Comparison of ENCODE assay signal across 8 mouse cellular contexts in the genomic region with DNA sequence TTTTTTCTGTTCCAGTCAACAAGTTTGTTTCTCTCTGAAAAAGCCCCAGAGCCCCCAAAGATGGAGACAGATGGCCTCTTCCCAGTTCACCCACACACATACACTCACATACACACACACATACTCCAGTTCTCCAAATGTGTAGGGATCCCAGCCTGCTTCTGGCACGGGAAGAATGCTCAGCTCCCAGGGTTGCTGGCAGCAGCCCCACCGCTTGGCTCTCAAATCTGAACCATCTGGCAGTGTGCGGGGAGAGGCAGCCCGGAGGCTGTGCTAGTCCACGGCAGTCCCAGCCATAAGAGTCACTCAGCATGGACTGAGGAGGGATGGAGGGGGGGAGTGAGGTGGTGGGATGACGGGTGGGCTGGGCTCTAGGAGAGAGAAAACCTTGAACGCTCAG. TPM values are rescaled to one million over a fixed set of nuclear protein-coding genes. Genes with fewer than 3 reads are reported as not detected.
DNase-seq lines count a peak whose midpoint lies in the region; ATAC-seq and TF ChIP-seq lines count a peak whose summit lies in the region.

No protein-coding gene starts in this region.

- 68% methylated on average over 7 of the region's 7 CpGs for WGBS in forebrain, embryonic 10.5 days
- 30% methylated on average over 7 of the region's 7 CpGs for WGBS in heart, embryonic 14.5 days
- WGBS in kidney, embryonic 16.5 days, result 46% methylated on average over 7 of the region's 7 CpGs
- 24% methylated on average over 7 of the region's 7 CpGs for WGBS in limb, embryonic 11.5 days
- WGBS in thymus, adult 2 months, result 92% methylated on average over 7 of the region's 7 CpGs

- H3K9ac ChIP-seq in heart, embryonic 14.5 days (ENCODE audit: low read length), result no peak overlapping the region; the same call in 1 of the 2 replicates
- H3K9ac ChIP-seq in kidney, embryonic 16.5 days (replicated peaks; ENCODE audit: low read length), result no peak overlapping the region
- H3K9ac ChIP-seq in limb, embryonic 11.5 days (ENCODE audit: low read length), result no peak overlapping the region

- H3K4me3 ChIP-seq in forebrain, embryonic 10.5 days, result no peak overlapping the region
- no peak overlapping the region for H3K4me3 ChIP-seq in heart, embryonic 14.5 days (ENCODE audit: control insufficient read depth in 1 of 2, insufficient read depth in 1 of 2, low read depth in 1 of 2, low read length in 2 of 2)
- H3K4me3 ChIP-seq in kidney, embryonic 16.5 days (ENCODE audit: low read length), result no peak overlapping the region
- H3K4me3 ChIP-seq in limb, embryonic 11.5 days (ENCODE audit: low read depth, low read length), result no peak overlapping the region
- H3K4me3 ChIP-seq in thymus, adult 2 months (ENCODE audit: control insufficient read depth, insufficient read depth, low read length), result no peak overlapping the region

- TF ChIP-seq POLR2A in thymus, adult 2 months (IDR thresholded peaks at IDR 0.05; ENCODE audit: control insufficient read depth, extremely low read depth, insufficient read depth, low read length, poor library complexity), result no peak

- peak; percentile 98 for DNase-seq in cerebellum, adult 11-12 months
- DNase-seq in forebrain, embryonic 10.5 days (ENCODE audit: extremely low spot score, low spot score), result peak; percentile 26
- peak; percentile 69 for DNase-seq in limb, embryonic 11.5 days (ENCODE audit: low spot score)
- peak; percentile 61 for DNase-seq in ovary, adult 18-20 months (ENCODE audit: low spot score)
- DNase-seq in urinary bladder, postnatal 4 days (ENCODE audit: low spot score in 2 of 2), result peak; percentile 84 to 85
- no peak for DNase-seq in thymus, adult 2 months

- no peaks in the 10 kb centered on the region for H3K27me3 ChIP-seq in forebrain, embryonic 10.5 days (ENCODE audit: poor library complexity, severe bottlenecking)
- H3K27me3 ChIP-seq in heart, embryonic 14.5 days (ENCODE audit: control insufficient read depth, insufficient read depth, low read length), result no peaks in the 10 kb centered on the region
- no peaks in the 10 kb centered on the region for H3K27me3 ChIP-seq in kidney, embryonic 16.5 days (ENCODE audit: insufficient read depth, low read length)
- no peaks in the 10 kb centered on the region for H3K27me3 ChIP-seq in limb, embryonic 11.5 days (ENCODE audit: control insufficient read depth, insufficient read depth, low read length)
- no peaks in the 10 kb centered on the region for H3K27me3 ChIP-seq in thymus, adult 2 months (ENCODE audit: control insufficient read depth, insufficient read depth, low read length)

- peaks cover 8% of the 10 kb centered on the region; the same call in 1 of the 2 replicates for H3K4me1 ChIP-seq in forebrain, embryonic 10.5 days
- H3K4me1 ChIP-seq in heart, embryonic 14.5 days (ENCODE audit: control insufficient read depth in 2 of 2, insufficient read depth in 2 of 2, low read length in 2 of 2), result peaks cover 18 to 20% of the 10 kb centered on the region in 2 experiments
- H3K4me1 ChIP-seq in kidney, embryonic 16.5 days (ENCODE audit: insufficient read depth, low read length), result peaks cover 9% of the 10 kb centered on the region
- H3K4me1 ChIP-seq in limb, embryonic 11.5 days (ENCODE audit: control insufficient read depth, insufficient read depth, low read length), result 0 out of 2 replicates have a peak, but pooled peaks cover 6% of the 10 kb centered on the region
- H3K4me1 ChIP-seq in thymus, adult 2 months (replicated peaks; ENCODE audit: control insufficient read depth, insufficient read depth, low read length), result 0 out of 2 replicates have a peak, but pooled peaks cover 2% of the 10 kb centered on the region

- no peaks in the 10 kb centered on the region for H3K9me3 ChIP-seq in forebrain, embryonic 10.5 days
- no peaks in the 10 kb centered on the region for H3K9me3 ChIP-seq in heart, embryonic 14.5 days (ENCODE audit: control insufficient read depth, low read length)
- no peaks in the 10 kb centered on the region for H3K9me3 ChIP-seq in kidney, embryonic 16.5 days (ENCODE audit: low read length)
- H3K9me3 ChIP-seq in limb, embryonic 11.5 days (ENCODE audit: control insufficient read depth, low read length), result no peaks in the 10 kb centered on the region

- H3K27ac ChIP-seq in forebrain, embryonic 10.5 days, result no peak overlapping the region; the same call in 1 of the 2 replicates
- H3K27ac ChIP-seq in heart, embryonic 14.5 days (replicated peaks in 1 of 2; ENCODE audit: control insufficient read depth in 1 of 2, insufficient read depth in 1 of 2, low read depth in 2 of 2, low read length in 2 of 2), result peak overlapping the region; percentile 39 to 50; a peak in 2 of 4 replicates
- peak overlapping the region; percentile 39 for H3K27ac ChIP-seq in kidney, embryonic 16.5 days (ENCODE audit: low read length)
- 0 out of 2 replicates have a peak overlapping the region, but pooled peaks have one; percentile 21 for H3K27ac ChIP-seq in limb, embryonic 11.5 days (replicated peaks; ENCODE audit: low read depth, low read length)
- no peak overlapping the region for H3K27ac ChIP-seq in thymus, adult 2 months (ENCODE audit: control insufficient read depth, insufficient read depth, low read length)

- no peak overlapping the region for H3K4me2 ChIP-seq in heart, embryonic 14.5 days (ENCODE audit: low read length)
- no peak overlapping the region for H3K4me2 ChIP-seq in kidney, embryonic 16.5 days (replicated peaks; ENCODE audit: low read depth, low read length)
- no peak overlapping the region for H3K4me2 ChIP-seq in limb, embryonic 11.5 days (ENCODE audit: low read depth, severe bottlenecking)

- peak; percentile 58; the same call in 1 of the 2 replicates for ATAC-seq in heart, embryonic 14.5 days (ENCODE audit: insufficient number of reproducible peaks, insufficient read depth, low FRiP score, low read depth)
- ATAC-seq in kidney, embryonic 16.5 days (ENCODE audit: low FRiP score, low TSS enrichment), result peak; percentile 76
- peak; percentile 81; the same call in 1 of the 2 replicates for ATAC-seq in limb, embryonic 11.5 days (ENCODE audit: insufficient number of reproducible peaks, low FRiP score, low TSS enrichment, low read depth)

- no peak for TF ChIP-seq CTCF in thymus, adult 2 months (IDR thresholded peaks at IDR 0.05; ENCODE audit: borderline replicate concordance, control insufficient read depth, extremely low read depth, insufficient read depth, low read length, poor library complexity)

- H3K36me3 ChIP-seq in forebrain, embryonic 10.5 days (replicated peaks), result peaks cover 20% of the 10 kb centered on the region; the same call in 1 of the 2 replicates
- H3K36me3 ChIP-seq in heart, embryonic 14.5 days (ENCODE audit: control insufficient read depth, insufficient read depth, low read length), result 0 out of 2 replicates have a peak, but pooled peaks cover 8% of the 10 kb centered on the region
- peaks cover 23% of the 10 kb centered on the region for H3K36me3 ChIP-seq in kidney, embryonic 16.5 days (ENCODE audit: insufficient read depth, low read length)
- peaks cover 6% of the 10 kb centered on the region for H3K36me3 ChIP-seq in limb, embryonic 11.5 days (ENCODE audit: control insufficient read depth, insufficient read depth, low read length)
- no peaks in the 10 kb centered on the region for H3K36me3 ChIP-seq in thymus, adult 2 months (ENCODE audit: control insufficient read depth, insufficient read depth, low read length)

RNA-seq across cellular contexts. Expression of a gene that starts 53.3 kb away (rescaled TPM):
- polyA plus RNA-seq in forebrain, embryonic 10.5 days (2016; fragmentation: Nextera tagmentation; extraction: Ambion mirVana), result not detected in 2 replicates
- polyA plus RNA-seq in heart, embryonic 14.5 days (2014; fragmentation: Nextera tagmentation; extraction: Ambion mirVana), result not detected in 2 replicates
- polyA plus RNA-seq in kidney, embryonic 16.5 days (2015; fragmentation: Nextera tagmentation; extraction: Ambion mirVana), result not detected in 2 replicates
- polyA plus RNA-seq in limb, embryonic 11.5 days (2014; fragmentation: Nextera tagmentation; extraction: Ambion mirVana), result not detected in 2 replicates
- polyA plus RNA-seq in thymus, adult 2 months (2012; rRNA removed), result 3.5 and 5.3 TPM in 2 replicates

Comparison
In these comparisons a context has a peak if more than half of its experiments do, and no peak if none do; other contexts are left out.
1. H3K27ac ChIP-seq: peak in heart, embryonic 14.5 days (2 of 2), kidney, embryonic 16.5 days (single experiment) and limb, embryonic 11.5 days (single experiment); none in forebrain, embryonic 10.5 days (single experiment) and thymus, adult 2 months (single experiment).
2. Peak in every context shown above with its lines, with median percentiles within 50 percentile points of each other: ATAC-seq.